Mouse (Mus musculus): ENCODE measurements around the gene Map1b.
A peak's percentile ranks its signal among the peaks of the same experiment; 100 is the strongest.

Map1b gene

GRCm38 (mm10) chr13:99485861-99486260 lies 30.5 kb downstream of the Map1b start:
- no peak for DNase-seq

- no peak for DNase-seq
Observed at GRCm38 (mm10) chr13:99485331-99485733, 31.0 kb downstream of the Map1b start.

- DNase-seq, result no peak
Observed at GRCm38 (mm10) chr13:99484905-99485304, 31.4 kb downstream of the Map1b start.

GRCm38 (mm10) chr13:99483433-99483832 lies 32.9 kb downstream of the Map1b start:
- DNase-seq, result no peak

- DNase-seq, result peak; percentile 5
Observed at GRCm38 (mm10) chr13:99475488-99475887, 40.9 kb downstream of the Map1b start.

GRCm38 (mm10) chr13:99475033-99475432 lies 41.3 kb downstream of the Map1b start:
- DNase-seq, result no peak

GRCm38 (mm10) chr13:99474108-99474507 lies 42.2 kb downstream of the Map1b start:
- DNase-seq, result no peak

- no peak for DNase-seq
Observed at GRCm38 (mm10) chr13:99472028-99472427, 44.3 kb downstream of the Map1b start.

- no peak for DNase-seq
Observed at GRCm38 (mm10) chr13:99470084-99470483, 46.3 kb downstream of the Map1b start.

GRCm38 (mm10) chr13:99468267-99468666 lies 48.1 kb downstream of the Map1b start:
- no peak for DNase-seq

- DNase-seq, result no peak
Observed at GRCm38 (mm10) chr13:99466811-99467315, 49.5 kb downstream of the Map1b start.

- DNase-seq, result no peak
Observed at GRCm38 (mm10) chr13:99466064-99466463, 50.3 kb downstream of the Map1b start.

GRCm38 (mm10) chr13:99464551-99464950 lies 51.8 kb downstream of the Map1b start:
- DNase-seq, result no peak

GRCm38 (mm10) chr13:99461886-99462285 lies 54.5 kb downstream of the Map1b start:
- no peak for DNase-seq

- DNase-seq, result no peak
Observed at GRCm38 (mm10) chr13:99459612-99460011, 56.7 kb downstream of the Map1b start.

GRCm38 (mm10) chr13:99458658-99459386 lies 57.5 kb downstream of the Map1b start:
- no peak for DNase-seq

- no peak for DNase-seq
Observed at GRCm38 (mm10) chr13:99454977-99455376, 61.4 kb downstream of the Map1b start.

- DNase-seq, result no peak
Observed at GRCm38 (mm10) chr13:99452444-99452843, 63.9 kb downstream of the Map1b start.

- no peak for DNase-seq
Observed at GRCm38 (mm10) chr13:99451276-99451675, 65.1 kb downstream of the Map1b start.

GRCm38 (mm10) chr13:99450766-99451165 lies 65.6 kb downstream of the Map1b start:
- no peak for DNase-seq

- no peak for DNase-seq
Observed at GRCm38 (mm10) chr13:99449547-99449946, 66.8 kb downstream of the Map1b start.

GRCm38 (mm10) chr13:99448278-99448677 lies 68.1 kb downstream of the Map1b start:
- DNase-seq, result no peak

GRCm38 (mm10) chr13:99447403-99448199 lies 68.7 kb downstream of the Map1b start:
- no peak for DNase-seq

GRCm38 (mm10) chr13:99447002-99447401 lies 69.3 kb downstream of the Map1b start:
- no peak for DNase-seq
